28 mouse cellular contexts compared by ENCODE assay signal in the genomic region with DNA sequence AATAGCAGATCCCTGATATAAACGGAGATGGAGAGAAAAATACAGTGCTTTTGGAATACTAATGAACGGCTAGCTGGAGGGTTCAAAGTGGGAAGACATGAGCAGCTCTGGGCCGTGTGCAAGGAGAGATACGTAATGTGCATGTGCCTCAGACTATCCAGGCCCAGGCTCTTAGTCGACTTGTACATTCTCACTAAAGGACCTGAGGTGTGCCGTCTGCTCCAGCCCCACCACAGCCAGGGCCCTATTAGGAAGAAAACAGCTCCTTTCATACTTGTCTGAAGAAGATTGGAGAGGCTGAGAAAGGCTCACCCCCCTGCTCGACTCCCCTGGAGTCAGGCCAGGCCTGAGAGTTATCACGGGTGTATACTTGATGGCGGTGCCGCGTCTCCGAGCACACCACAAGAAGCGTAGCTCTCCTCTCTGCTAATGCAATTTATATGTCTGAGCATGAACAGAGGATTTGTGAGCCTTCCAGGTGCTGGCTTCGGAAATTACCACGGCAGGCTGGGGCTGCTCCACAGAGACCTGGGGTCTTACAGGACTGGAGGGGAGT. TPM values are rescaled to one million over a fixed set of nuclear protein-coding genes. Genes with fewer than 3 reads are reported as not detected.
A peak's percentile ranks its signal among the peaks of the same experiment; 100 is the strongest.
DNase-seq lines count a peak whose midpoint lies in the region; ATAC-seq and TF ChIP-seq lines count a peak whose summit lies in the region.
"Had no signal": no experiment of that assay in that cellular context is flagged by ENCODE, and none has a peak within 500 bp of the region (broad histone marks: within the 10 kb centered on the region; RNA-seq: fewer than 3 reads in every experiment).

No protein-coding gene starts in this region.

- no peaks in the 10 kb centered on the region for H3K36me3 ChIP-seq in heart, embryonic 13.5 days
- no peaks in the 10 kb centered on the region for H3K36me3 ChIP-seq in lung, postnatal 0 days (ENCODE audit: insufficient read depth, low read length)
- no peaks in the 10 kb centered on the region for H3K36me3 ChIP-seq in embryonic facial prominence, embryonic 14.5 days (ENCODE audit: control insufficient read depth, insufficient read depth, low read length)
- no peaks in the 10 kb centered on the region for H3K36me3 ChIP-seq in stomach, embryonic 14.5 days (ENCODE audit: control insufficient read depth, insufficient read depth, low read length)
- no peaks in the 10 kb centered on the region for H3K36me3 ChIP-seq in hindbrain, embryonic 14.5 days (replicated peaks; ENCODE audit: control insufficient read depth, insufficient read depth)
- H3K36me3 ChIP-seq: embryonic facial prominence, embryonic 15.5 days; G1E; heart, embryonic 15.5 days; hindbrain, embryonic 12.5 days; kidney, embryonic 15.5 days; liver, embryonic 15.5 days; neural tube, embryonic 13.5 days had no signal

- no peak overlapping the region for H3K9ac ChIP-seq in heart, embryonic 13.5 days
- H3K9ac ChIP-seq in lung, postnatal 0 days (replicated peaks; ENCODE audit: low read depth), result no peak overlapping the region
- no peak overlapping the region; the same call in 1 of the 2 replicates for H3K9ac ChIP-seq in embryonic facial prominence, embryonic 14.5 days (ENCODE audit: low read depth, low read length)
- H3K9ac ChIP-seq in stomach, embryonic 14.5 days (replicated peaks; ENCODE audit: low read depth, low read length), result no peak overlapping the region
- no peak overlapping the region for H3K9ac ChIP-seq in hindbrain, embryonic 14.5 days
- H3K9ac ChIP-seq: embryonic facial prominence, embryonic 15.5 days; heart, embryonic 15.5 days; hindbrain, embryonic 12.5 days; kidney, embryonic 15.5 days; liver, embryonic 15.5 days; neural tube, embryonic 13.5 days had no signal

- WGBS in heart, embryonic 13.5 days, result 45% methylated on average over 15 of the region's 15 CpGs
- WGBS in lung, postnatal 0 days, result 41% methylated on average over 15 of the region's 15 CpGs
- WGBS in embryonic facial prominence, embryonic 14.5 days, result 42% methylated on average over 15 of the region's 15 CpGs
- WGBS in stomach, embryonic 14.5 days, result 49% methylated on average over 15 of the region's 15 CpGs
- WGBS in hindbrain, embryonic 14.5 days, result 70% methylated on average over 15 of the region's 15 CpGs

- no peak for TF ChIP-seq EP300 in lung, postnatal 0 days (IDR thresholded peaks at IDR 0.05)

- peaks cover 3% of the 10 kb centered on the region; the same call in 1 of the 2 replicates for H3K27me3 ChIP-seq in heart, embryonic 13.5 days (replicated peaks)
- H3K27me3 ChIP-seq in lung, postnatal 0 days (replicated peaks; ENCODE audit: insufficient read depth, low read length), result no peaks in the 10 kb centered on the region
- no peaks in the 10 kb centered on the region for H3K27me3 ChIP-seq in embryonic facial prominence, embryonic 14.5 days (replicated peaks; ENCODE audit: control insufficient read depth, insufficient read depth, low read length)
- no peaks in the 10 kb centered on the region for H3K27me3 ChIP-seq in stomach, embryonic 14.5 days (ENCODE audit: control insufficient read depth, insufficient read depth, low read length)
- H3K27me3 ChIP-seq in hindbrain, embryonic 14.5 days (ENCODE audit: control insufficient read depth, insufficient read depth, low read length), result no peaks in the 10 kb centered on the region
- H3K27me3 ChIP-seq: CH12.LX; embryonic facial prominence, embryonic 15.5 days; heart, embryonic 15.5 days; hindbrain, embryonic 12.5 days; kidney, embryonic 15.5 days; liver, embryonic 15.5 days; neural tube, embryonic 13.5 days; Patski had no signal

- H3K27ac ChIP-seq in heart, embryonic 13.5 days (replicated peaks), result no peak overlapping the region
- no peak overlapping the region for H3K27ac ChIP-seq in lung, postnatal 0 days (ENCODE audit: low read length)
- no peak overlapping the region for H3K27ac ChIP-seq in embryonic facial prominence, embryonic 14.5 days (replicated peaks; ENCODE audit: low read depth, low read length)
- H3K27ac ChIP-seq in stomach, embryonic 14.5 days (ENCODE audit: low read length), result peak overlapping the region; percentile 44; the same call in 1 of the 2 replicates
- H3K27ac ChIP-seq in hindbrain, embryonic 14.5 days, result no peak overlapping the region
- H3K27ac ChIP-seq: embryonic facial prominence, embryonic 15.5 days; heart, embryonic 15.5 days; hindbrain, embryonic 12.5 days; kidney, embryonic 15.5 days; liver, embryonic 15.5 days; neural tube, embryonic 13.5 days had no signal

- no peak for TF ChIP-seq CTCF in lung, postnatal 0 days (IDR thresholded peaks at IDR 0.05)

- no peak for DNase-seq in heart, postnatal 25 days (ENCODE audit: low spot score)
- DNase-seq in lung, postnatal 0 days (ENCODE audit: low spot score), result peak; percentile 32
- no peak for DNase-seq in lung, adult 18-20 months
- peak; percentile 57 for DNase-seq in embryonic facial prominence, embryonic 14.5 days (ENCODE audit: low spot score)
- no peak for DNase-seq in hindbrain, embryonic 14.5 days (ENCODE audit: low spot score)
- no peak for DNase-seq in adrenal gland, adult 2 months
- DNase-seq: B cell, adult 2 months; cerebellum, adult 11-12 months; cerebellum, postnatal 14 days; gastrocnemius, postnatal 10 days; kidney, postnatal 36 days; liver; lung, postnatal 14 days; right cerebral cortex, postnatal 4 days had no signal

- ATAC-seq in heart, embryonic 13.5 days (ENCODE audit: extremely low read depth, insufficient number of reproducible peaks, low FRiP score, low TSS enrichment), result no peak
- peak; percentile 37 for ATAC-seq in lung, postnatal 0 days
- peak; percentile 47; the same call in 1 of the 2 replicates for ATAC-seq in embryonic facial prominence, embryonic 14.5 days (ENCODE audit: low read depth)
- no peak for ATAC-seq in stomach, embryonic 14.5 days (ENCODE audit: insufficient number of reproducible peaks, insufficient read depth, low FRiP score, low read depth)
- no peak for ATAC-seq in hindbrain, embryonic 14.5 days (ENCODE audit: low FRiP score)
- ATAC-seq: forebrain, embryonic 16.5 days; midbrain, embryonic 16.5 days; Patski had no signal

- no peaks in the 10 kb centered on the region for H3K9me3 ChIP-seq in heart, embryonic 13.5 days
- no peaks in the 10 kb centered on the region for H3K9me3 ChIP-seq in lung, postnatal 0 days (ENCODE audit: low read length)
- H3K9me3 ChIP-seq in embryonic facial prominence, embryonic 14.5 days (ENCODE audit: control insufficient read depth, low read length), result no peaks in the 10 kb centered on the region
- H3K9me3 ChIP-seq in stomach, embryonic 14.5 days (ENCODE audit: control insufficient read depth, low read depth, low read length), result no peaks in the 10 kb centered on the region
- no peaks in the 10 kb centered on the region for H3K9me3 ChIP-seq in hindbrain, embryonic 14.5 days (ENCODE audit: control insufficient read depth, low read length)
- H3K9me3 ChIP-seq: embryonic facial prominence, embryonic 15.5 days; G1E; heart, embryonic 15.5 days; hindbrain, embryonic 12.5 days; kidney, embryonic 15.5 days; liver, embryonic 15.5 days; neural tube, embryonic 13.5 days had no signal

- intact Hi-C loops in heart, postnatal 25 days (cut with DNase I), result no loop called here

- peak overlapping the region; percentile 27; the same call in 1 of the 2 replicates for H3K4me2 ChIP-seq in heart, embryonic 13.5 days
- H3K4me2 ChIP-seq in lung, postnatal 0 days (replicated peaks; ENCODE audit: low read depth, low read length), result no peak overlapping the region
- 0 out of 2 replicates have a peak overlapping the region, but pooled peaks have one; percentile 0 for H3K4me2 ChIP-seq in embryonic facial prominence, embryonic 14.5 days (ENCODE audit: low read depth, low read length)
- no peak overlapping the region for H3K4me2 ChIP-seq in stomach, embryonic 14.5 days (replicated peaks; ENCODE audit: low read depth, low read length)
- H3K4me2 ChIP-seq in hindbrain, embryonic 14.5 days (replicated peaks), result no peak overlapping the region
- H3K4me2 ChIP-seq: embryonic facial prominence, embryonic 15.5 days; heart, embryonic 15.5 days; hindbrain, embryonic 12.5 days; kidney, embryonic 15.5 days; liver, embryonic 15.5 days; neural tube, embryonic 13.5 days had no signal

- H3K4me1 ChIP-seq in heart, embryonic 13.5 days, result 0 out of 2 replicates have a peak, but pooled peaks cover 5% of the 10 kb centered on the region
- H3K4me1 ChIP-seq in lung, postnatal 0 days (ENCODE audit: insufficient read depth, low read depth, low read length), result no peaks in the 10 kb centered on the region
- 0 out of 2 replicates have a peak, but pooled peaks cover 9% of the 10 kb centered on the region for H3K4me1 ChIP-seq in embryonic facial prominence, embryonic 14.5 days (ENCODE audit: control insufficient read depth, insufficient read depth, low read length)
- peaks cover 5% of the 10 kb centered on the region; the same call in 1 of the 2 replicates for H3K4me1 ChIP-seq in stomach, embryonic 14.5 days (ENCODE audit: control insufficient read depth, insufficient read depth, low read length)
- 0 out of 2 replicates have a peak, but pooled peaks cover 7% of the 10 kb centered on the region for H3K4me1 ChIP-seq in hindbrain, embryonic 14.5 days (replicated peaks; ENCODE audit: control insufficient read depth, insufficient read depth, low read length)
- H3K4me1 ChIP-seq: heart, embryonic 15.5 days; liver, embryonic 15.5 days had no signal

- H3K4me3 ChIP-seq in heart, embryonic 13.5 days, result no peak overlapping the region
- H3K4me3 ChIP-seq in lung, postnatal 0 days (ENCODE audit: low read depth, low read length), result no peak overlapping the region
- H3K4me3 ChIP-seq in embryonic facial prominence, embryonic 14.5 days (ENCODE audit: low read depth, low read length), result no peak overlapping the region
- H3K4me3 ChIP-seq in stomach, embryonic 14.5 days (ENCODE audit: low read depth, low read length), result no peak overlapping the region
- no peak overlapping the region for H3K4me3 ChIP-seq in hindbrain, embryonic 14.5 days (replicated peaks; ENCODE audit: low read length)
- H3K4me3 ChIP-seq: embryonic facial prominence, embryonic 15.5 days; heart, embryonic 15.5 days; hindbrain, embryonic 12.5 days; kidney, embryonic 15.5 days; liver, embryonic 15.5 days; myocyte; neural tube, embryonic 13.5 days had no signal

RNA-seq across cellular contexts. Expression of gene Shb, which starts 42.4 kb away (rescaled TPM):
- 8.6 and 8.8 TPM in 2 replicates for polyA plus RNA-seq in heart, embryonic 13.5 days (2015; fragmentation: Nextera tagmentation; extraction: Ambion mirVana)
- total RNA-seq in heart, postnatal 25 days (2021), result 10 to 100 TPM; 34.9 to 37.7 TPM
- polyA plus RNA-seq in lung, postnatal 0 days (2015; fragmentation: Nextera tagmentation; extraction: Ambion mirVana), result 7.1 and 8.8 TPM in 2 replicates
- 9.7 and 11.3 TPM in 2 replicates for polyA plus RNA-seq in embryonic facial prominence, embryonic 14.5 days (2014; fragmentation: Nextera tagmentation; extraction: Ambion mirVana)
- 4.4 and 5.2 TPM in 2 replicates for polyA plus RNA-seq in stomach, embryonic 14.5 days (2014; fragmentation: Nextera tagmentation; extraction: Ambion mirVana)
- 8.7 and 9.9 TPM in 2 replicates for polyA plus RNA-seq in hindbrain, embryonic 14.5 days (2014; fragmentation: Nextera tagmentation; extraction: Ambion mirVana)
- 100 to 1,000 TPM in 1 of 2 experiments, 10 to 100 TPM in 1; 48.7 to 154 TPM for total RNA-seq in adrenal gland, adult 2 months (2021)
- 71.0 and 106 TPM in 2 replicates for polyA plus RNA-seq in adrenal gland, adult 2 months (2012; rRNA removed)
- total RNA-seq: G1E had no signal
- polyA plus RNA-seq: G1E had no signal

Comparison
In these comparisons a context has a peak if more than half of its experiments do, and no peak if none do; other contexts are left out.
1. DNase-seq: peak in lung, postnatal 0 days (single experiment) and embryonic facial prominence, embryonic 14.5 days (single experiment); none in heart, postnatal 25 days (single experiment), lung, adult 18-20 months (0 of 2), hindbrain, embryonic 14.5 days (single experiment) and adrenal gland, adult 2 months (single experiment).
2. ATAC-seq: peak in lung, postnatal 0 days (single experiment) and embryonic facial prominence, embryonic 14.5 days (single experiment); none in heart, embryonic 13.5 days (single experiment), stomach, embryonic 14.5 days (single experiment) and hindbrain, embryonic 14.5 days (single experiment).
3. H3K4me2 ChIP-seq: peak in heart, embryonic 13.5 days (single experiment) and embryonic facial prominence, embryonic 14.5 days (single experiment); none in lung, postnatal 0 days (single experiment), stomach, embryonic 14.5 days (single experiment) and hindbrain, embryonic 14.5 days (single experiment).